Mouse (Mus musculus) thymus, adult 18-20 months (tissue): ENCODE data around the gene Fsd1.

ENCODE experiments used
- DNase-seq, 2 experiments: peaks; one replicate each; pipeline ENCODE4 v3.0.0; 2022; ENCODE audit warnings: mixed read lengths in 2 of 2

Gene Fsd1

GRCm38 (mm10) chr17:56010255-56010654 is 23.9 kb downstream of the Fsd1 start:
- DNase-seq: no peak

- no peak for DNase-seq
Measured at GRCm38 (mm10) chr17:56010681-56011080, 24.4 kb downstream of the Fsd1 start.

- DNase-seq: no peak
Measured at GRCm38 (mm10) chr17:56011441-56011840, 25.1 kb downstream of the Fsd1 start.

GRCm38 (mm10) chr17:56015293-56015692 is 29.0 kb downstream of the Fsd1 start:
- DNase-seq: no peak

- no peak for DNase-seq
Measured at GRCm38 (mm10) chr17:56016382-56016781, 30.1 kb downstream of the Fsd1 start.

GRCm38 (mm10) chr17:56016793-56017785 is 30.8 kb downstream of the Fsd1 start:
- no peak for DNase-seq

GRCm38 (mm10) chr17:56017848-56018247 is 31.5 kb downstream of the Fsd1 start:
- DNase-seq: no peak

- DNase-seq: peak; percentile 64 to 70
Measured at GRCm38 (mm10) chr17:56018347-56019131, 32.2 kb downstream of the Fsd1 start.

- no peak for DNase-seq
Measured at GRCm38 (mm10) chr17:56020400-56021084, 34.2 kb downstream of the Fsd1 start.

GRCm38 (mm10) chr17:56021161-56021910 is 35.0 kb downstream of the Fsd1 start:
- DNase-seq: peak; percentile 78 to 84

- no peak for DNase-seq
Measured at GRCm38 (mm10) chr17:56022131-56022988, 36.1 kb downstream of the Fsd1 start.

- DNase-seq: no peak
Measured at GRCm38 (mm10) chr17:56022989-56023290, 36.6 kb downstream of the Fsd1 start.

- no peak for DNase-seq
Measured at GRCm38 (mm10) chr17:56023386-56023785, 37.1 kb downstream of the Fsd1 start.

GRCm38 (mm10) chr17:56024476-56024875 is 38.2 kb downstream of the Fsd1 start:
- DNase-seq: no peak

- DNase-seq: no peak
Measured at GRCm38 (mm10) chr17:56024931-56025330, 38.6 kb downstream of the Fsd1 start.

GRCm38 (mm10) chr17:56026303-56026702 is 40.0 kb downstream of the Fsd1 start:
- DNase-seq: no peak

- no peak for DNase-seq
Measured at GRCm38 (mm10) chr17:56026881-56027280, 40.6 kb downstream of the Fsd1 start.

GRCm38 (mm10) chr17:56027801-56028441 is 41.6 kb downstream of the Fsd1 start:
- no peak for DNase-seq

GRCm38 (mm10) chr17:56030238-56030870 is 44.0 kb downstream of the Fsd1 start:
- no peak for DNase-seq

- no peak for DNase-seq
Measured at GRCm38 (mm10) chr17:56030919-56031318, 44.6 kb downstream of the Fsd1 start.
